Mouse (Mus musculus) small intestine, adult 2 months (tissue): ENCODE measurements around the gene Nmral1. TPM values are rescaled to one million over a fixed set of nuclear protein-coding genes. Genes with fewer than 3 reads are reported as not detected.
"Not testable (repeated sequence)": the region's sequence is repeated elsewhere in the genome, so short reads cannot be mapped to it uniquely, and the experiment has no call there.

Experiments used
- H3K27ac ChIP-seq: fragments of 200-500 bp; 2 replicates; pipeline ENCODE4 v1.5.1; 2012; ENCODE audit warnings: low read depth, low read length, control low read depth, inconsistent platforms; ENCODE audit not compliant: insufficient read depth
- H3K27me3 ChIP-seq: fragments of 200-500 bp; 2 replicates; pipeline ENCODE4 v1.6.1; 2012; ENCODE audit warnings: mild to moderate bottlenecking, moderate library complexity, low read length, inconsistent platforms; ENCODE audit not compliant: control insufficient read depth, insufficient read depth
- H3K36me3 ChIP-seq: fragments of 200-500 bp; 2 replicates; pipeline ENCODE4 v1.6.1; 2012; ENCODE audit warnings: mild to moderate bottlenecking, low read length, control low read depth, inconsistent platforms; ENCODE audit not compliant: control insufficient read depth, insufficient read depth
- H3K4me1 ChIP-seq: fragments of 200-500 bp; 2 replicates; pipeline ENCODE4 v1.6.1; 2012; ENCODE audit warnings: low read length, inconsistent platforms, mixed read lengths; ENCODE audit not compliant: control insufficient read depth, insufficient read depth, insufficient read length
- H3K4me3 ChIP-seq: fragments of 200-500 bp; 2 replicates; pipeline ENCODE4 v1.5.1; 2012; ENCODE audit warnings: low read depth, mild to moderate bottlenecking, control low read depth, inconsistent platforms, low read length, moderate library complexity
- CTCF ChIP-seq: fragments of 200-500 bp; IDR thresholded peaks from 2 replicates; pipeline ENCODE4 v1.5.1; 2012; ENCODE audit warnings: low read depth, mild to moderate bottlenecking, control low read depth, inconsistent platforms, low read length, moderate library complexity, mixed read lengths; ENCODE audit not compliant: insufficient replicate concordance, insufficient read length; ENCODE audit errors: extremely low read depth
- POLR2A ChIP-seq: fragments of 200-500 bp; IDR thresholded peaks from 2 replicates; pipeline ENCODE4 v1.6.1; 2012; ENCODE audit warnings: low read depth, mild to moderate bottlenecking, control low read depth, inconsistent platforms, low read length, moderate library complexity
- WGBS: fragments of 180-500 bp; shearing (Covaris S2); methylation state at CpG from one replicate; pipeline ENCODE4 v1.1.7; 2018; 5-methylcytosine and 5-hydroxymethylcytosine counted together
- polyA plus RNA-seq: library from polyadenylated mRNA; depleted of rRNA; stranded (reverse); fragments of >200 nt; gene quantifications from 2 replicates; pipeline ENCODE4 v1.2.3, GENCODE M21; 2012; rRNA removed

Gene Nmral1
- 2.2 and 5.6 TPM in 2 replicates for polyA plus RNA-seq

GRCm38 (mm10) chr16:4718753-4719518, at the start of gene Nmral1:
TSS of gene Nmral1 (minus strand) at chr16:4719356.
- WGBS, result 15% methylated on average over 33 of the region's 33 CpGs
- no peak within 1 kb of the TSS; the same call in 1 of the 2 replicates for H3K27ac ChIP-seq
- TF ChIP-seq CTCF (no peak), POLR2A (no peak)
- H3K4me3 ChIP-seq, result peak within 1 kb of the TSS; percentile 70
- H3K36me3 ChIP-seq, result no peaks in the 10 kb centered on the region; the same call in none of the 2 replicates
- peaks cover 2% of the 10 kb centered on the region; the same call in 1 of the 2 replicates for H3K4me1 ChIP-seq
- no peaks in the 10 kb centered on the region for H3K27me3 ChIP-seq

GRCm38 (mm10) chr16:4768719-4769118, 49.6 kb upstream of the Nmral1 start:
- H3K27ac ChIP-seq, result no peak overlapping the region
- H3K27me3 ChIP-seq, result no peaks in the 10 kb centered on the region
- TF ChIP-seq CTCF (no peak), POLR2A (no peak)
- WGBS, result 89% methylated on average over 5 of the region's 5 CpGs
- peaks cover 7% of the 10 kb centered on the region; the same call in 1 of the 2 replicates for H3K4me1 ChIP-seq
- H3K36me3 ChIP-seq, result peaks cover 59% of the 10 kb centered on the region
- H3K4me3 ChIP-seq, result no peak overlapping the region

GRCm38 (mm10) chr16:4767012-4767790, 48.0 kb upstream of the Nmral1 start:
- Histone ChIP-seq H3K27ac (no peak overlapping the region), H3K36me3 (peaks cover 61% of the 10 kb centered on the region), H3K4me3 (no peak overlapping the region), H3K27me3 (no peaks in the 10 kb centered on the region), H3K4me1 (no peaks in the 10 kb centered on the region; the same call in 1 of the 2 replicates)
- WGBS, result 78% methylated on average over 6 of the region's 6 CpGs
- TF ChIP-seq CTCF, result no peak
- no peak for TF ChIP-seq POLR2A

GRCm38 (mm10) chr16:4765852-4766251, 46.7 kb upstream of the Nmral1 start:
- WGBS, result 75% methylated on average over 2 of the region's 2 CpGs
- H3K36me3 ChIP-seq, result peaks cover 61% of the 10 kb centered on the region

DNA sequence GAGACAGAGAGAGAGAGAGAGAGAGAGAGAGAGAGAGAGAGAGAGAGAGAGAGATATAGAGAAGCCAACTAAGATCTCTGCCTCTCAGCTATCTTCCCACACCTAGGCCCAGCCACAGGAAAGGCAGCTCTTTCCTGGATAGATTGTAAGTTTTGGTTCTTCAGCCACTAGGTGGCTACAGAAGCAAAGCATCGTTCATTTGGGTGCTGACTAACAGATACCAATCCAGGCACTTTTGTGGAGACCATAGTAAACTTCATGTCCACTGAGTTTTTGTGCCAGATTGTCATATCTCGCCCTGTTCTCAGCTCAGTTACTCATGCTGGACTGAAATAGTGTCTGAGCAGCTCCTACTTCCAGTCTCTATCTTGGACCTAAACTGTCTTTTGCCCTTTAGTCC, 44.1 kb upstream of the Nmral1 start:
- Histone ChIP-seq H3K4me3 (no peak overlapping the region), H3K4me1 (no peaks in the 10 kb centered on the region), H3K36me3 (peaks cover 36% of the 10 kb centered on the region), H3K27me3 (no peaks in the 10 kb centered on the region), H3K27ac (no peak overlapping the region)
- WGBS, result 29% methylated on average over 2 of the region's 2 CpGs
- TF ChIP-seq POLR2A (no peak), CTCF (no peak)

More at GRCm38 (mm10) chr16:4765852-4766251, 46.7 kb upstream of the Nmral1 start:
- Histone ChIP-seq H3K4me1 (no peaks in the 10 kb centered on the region; the same call in 1 of the 2 replicates), H3K27me3 (no peaks in the 10 kb centered on the region), H3K27ac (no peak overlapping the region), H3K4me3 (no peak overlapping the region)
- TF ChIP-seq CTCF, result no peak
- TF ChIP-seq POLR2A, result no peak

DNA sequence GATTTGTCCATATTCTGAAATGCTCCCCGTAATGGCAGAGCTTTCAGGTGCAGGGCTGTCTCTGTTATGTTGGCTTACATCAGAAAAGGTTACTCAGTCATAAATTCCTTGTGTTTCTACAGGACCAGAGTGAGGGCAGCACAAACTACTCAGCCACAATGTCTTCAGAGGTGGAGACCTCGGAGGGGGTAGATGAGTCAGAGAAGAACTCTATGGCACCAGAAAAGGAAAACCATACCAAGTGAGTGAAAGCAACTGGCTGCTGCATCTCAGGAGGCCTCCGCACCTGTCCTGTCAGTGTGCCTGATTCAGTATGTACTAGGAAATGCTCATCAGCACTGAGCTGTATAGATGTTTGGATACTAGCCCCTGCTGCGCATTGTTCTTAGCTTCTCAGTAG, 43.3 kb upstream of the Nmral1 start:
- H3K27me3 ChIP-seq, result no peaks in the 10 kb centered on the region
- TF ChIP-seq CTCF, result no peak
- 93% methylated on average over 4 of the region's 4 CpGs for WGBS
- no peaks in the 10 kb centered on the region for H3K4me1 ChIP-seq
- no peak overlapping the region for H3K27ac ChIP-seq
- peaks cover 28% of the 10 kb centered on the region for H3K36me3 ChIP-seq
- H3K4me3 ChIP-seq, result no peak overlapping the region

GRCm38 (mm10) chr16:4756660-4757335, 37.6 kb upstream of the Nmral1 start:
- H3K27ac ChIP-seq, H3K36me3 ChIP-seq, H3K27me3 ChIP-seq, H3K4me1 ChIP-seq: not testable (repeated sequence)
- WGBS, result 3% methylated on average over 40 of the region's 42 CpGs
- H3K4me3 ChIP-seq, result peak overlapping the region; percentile 29
